Mouse (Mus musculus): ENCODE measurements around the gene Iqcf3.
A peak's percentile ranks its signal among the peaks of the same experiment; 100 is the strongest.

The Iqcf3 gene

GRCm38 (mm10) chr9:106454071-106454761 is 107.2 kb downstream of the Iqcf3 start:
- DNase-seq (ENCODE audit: low spot score in 2 of 2) = no peak

- DNase-seq (ENCODE audit: low spot score in 2 of 2) = peak in 1 of 2 experiments; percentile 67
Observed at GRCm38 (mm10) chr9:106453271-106454070, 108.0 kb downstream of the Iqcf3 start, which contains the start of gene Pcbp4. Gene Pcbp4 (plus strand): TSS chr9:106453291.

Data from cerebellum, postnatal 4 days (tissue).